Mouse (Mus musculus): Measurements from ENCODE around the gene Cyp2d12. TPM values are rescaled to one million over a fixed set of nuclear protein-coding genes. Genes with fewer than 3 reads are reported as not detected.
"Not testable (repeated sequence)": the region's sequence is repeated elsewhere in the genome, so short reads cannot be mapped to it uniquely, and the experiment has no call there.

Gene Cyp2d12
- not detected in 2 replicates for polyA plus RNA-seq (2015; fragmentation: Nextera tagmentation; extraction: Ambion mirVana)

- H3K27me3 ChIP-seq, result no peaks in the 10 kb centered on the region
- WGBS (ENCODE audit: insufficient replicate concordance), result 54% methylated on average over 7 of the region's 7 CpGs
- no peaks in the 10 kb centered on the region for H3K36me3 ChIP-seq (replicated peaks)
- no peak within 1 kb of the TSS for H3K9ac ChIP-seq
- no peak within 1 kb of the TSS for H3K4me3 ChIP-seq (replicated peaks)
- H3K9me3 ChIP-seq (replicated peaks), result 0 out of 2 replicates have a peak, but pooled peaks cover 3% of the 10 kb centered on the region
- H3K4me1 ChIP-seq (replicated peaks), result no peaks in the 10 kb centered on the region
- no peak for ATAC-seq (ENCODE audit: insufficient read depth)
- H3K27ac ChIP-seq (replicated peaks), result no peak within 1 kb of the TSS
- H3K4me2 ChIP-seq, result no peak within 1 kb of the TSS
Observed at GRCm38 (mm10) chr15:82554531-82555230, at the start of gene Cyp2d12. Cyp2d12 (plus strand) TSS chr15:82555072.

- 51% methylated on average over 3 of the region's 3 CpGs for WGBS (ENCODE audit: insufficient replicate concordance)
- no peak for ATAC-seq (ENCODE audit: insufficient read depth)
- Histone ChIP-seq H3K27me3 (no peaks in the 10 kb centered on the region), H3K9ac (no peak overlapping the region), H3K27ac (replicated peaks) (no peak overlapping the region), H3K4me3 (replicated peaks) (no peak overlapping the region), H3K4me2 (no peak overlapping the region), H3K36me3 (replicated peaks) (no peaks in the 10 kb centered on the region), H3K4me1 (replicated peaks) (no peaks in the 10 kb centered on the region), H3K9me3 (replicated peaks) (no peaks in the 10 kb centered on the region)
Observed at GRCm38 (mm10) chr15:82506971-82507370, 47.9 kb upstream of the Cyp2d12 start.

GRCm38 (mm10) chr15:82507740-82508139 lies 47.1 kb upstream of the Cyp2d12 start:
- H3K4me1 ChIP-seq (replicated peaks); H3K9ac ChIP-seq; H3K4me3 ChIP-seq (replicated peaks); H3K27ac ChIP-seq (replicated peaks); H3K36me3 ChIP-seq (replicated peaks); H3K27me3 ChIP-seq; H3K9me3 ChIP-seq (replicated peaks); ATAC-seq (ENCODE audit: insufficient read depth); H3K4me2 ChIP-seq: not testable (repeated sequence)
- 29% methylated on average over 4 of the region's 4 CpGs for WGBS (ENCODE audit: insufficient replicate concordance)

GRCm38 (mm10) chr15:82509495-82509894 lies 45.4 kb upstream of the Cyp2d12 start:
- H3K4me3 ChIP-seq (replicated peaks); H3K4me1 ChIP-seq (replicated peaks); H3K36me3 ChIP-seq (replicated peaks); H3K9me3 ChIP-seq (replicated peaks); ATAC-seq (ENCODE audit: insufficient read depth); H3K27ac ChIP-seq (replicated peaks); H3K9ac ChIP-seq; H3K27me3 ChIP-seq; H3K4me2 ChIP-seq: not testable (repeated sequence)
- WGBS (ENCODE audit: insufficient replicate concordance), result 63% methylated on average over 4 of the region's 4 CpGs

- H3K4me1 ChIP-seq (replicated peaks); ATAC-seq (ENCODE audit: insufficient read depth); H3K36me3 ChIP-seq (replicated peaks); H3K9me3 ChIP-seq (replicated peaks); H3K27ac ChIP-seq (replicated peaks); H3K9ac ChIP-seq; H3K27me3 ChIP-seq; H3K4me3 ChIP-seq (replicated peaks); H3K4me2 ChIP-seq: not testable (repeated sequence)
Observed at GRCm38 (mm10) chr15:82510500-82510899, 44.4 kb upstream of the Cyp2d12 start.

GRCm38 (mm10) chr15:82512111-82512510 lies 42.8 kb upstream of the Cyp2d12 start:
- not testable (repeated sequence) for H3K27ac ChIP-seq (replicated peaks); ATAC-seq (ENCODE audit: insufficient read depth)
- WGBS (ENCODE audit: insufficient replicate concordance), result 41% methylated on average over 2 of the region's 2 CpGs

GRCm38 (mm10) chr15:82516174-82516573 lies 38.7 kb upstream of the Cyp2d12 start:
- not testable (repeated sequence) for H3K9ac ChIP-seq; H3K27me3 ChIP-seq; H3K4me1 ChIP-seq (replicated peaks); H3K4me3 ChIP-seq (replicated peaks); H3K27ac ChIP-seq (replicated peaks); H3K36me3 ChIP-seq (replicated peaks); ATAC-seq (ENCODE audit: insufficient read depth); H3K9me3 ChIP-seq (replicated peaks); H3K4me2 ChIP-seq
- WGBS (ENCODE audit: insufficient replicate concordance), result 74% methylated on average over 23 of the region's 23 CpGs

More at GRCm38 (mm10) chr15:82512111-82512510, 42.8 kb upstream of the Cyp2d12 start:
- H3K4me2 ChIP-seq; H3K36me3 ChIP-seq (replicated peaks); H3K4me1 ChIP-seq (replicated peaks); H3K4me3 ChIP-seq (replicated peaks); H3K9me3 ChIP-seq (replicated peaks); H3K9ac ChIP-seq; H3K27me3 ChIP-seq: not testable (repeated sequence)

- not testable (repeated sequence) for H3K4me2 ChIP-seq; H3K36me3 ChIP-seq (replicated peaks); H3K27ac ChIP-seq (replicated peaks); H3K9ac ChIP-seq; ATAC-seq (ENCODE audit: insufficient read depth); H3K4me3 ChIP-seq (replicated peaks); H3K9me3 ChIP-seq (replicated peaks); H3K4me1 ChIP-seq (replicated peaks); H3K27me3 ChIP-seq
- 66% methylated on average over 6 of the region's 9 CpGs for WGBS (ENCODE audit: insufficient replicate concordance)
Observed at GRCm38 (mm10) chr15:82527371-82527770, 27.5 kb upstream of the Cyp2d12 start.

- ATAC-seq (ENCODE audit: insufficient read depth); H3K4me2 ChIP-seq; H3K4me1 ChIP-seq (replicated peaks); H3K9me3 ChIP-seq (replicated peaks); H3K27me3 ChIP-seq; H3K4me3 ChIP-seq (replicated peaks); H3K36me3 ChIP-seq (replicated peaks); H3K27ac ChIP-seq (replicated peaks); H3K9ac ChIP-seq: not testable (repeated sequence)
- WGBS (ENCODE audit: insufficient replicate concordance), result 63% methylated on average over 3 of the region's 3 CpGs
Observed at GRCm38 (mm10) chr15:82532721-82533120, 22.2 kb upstream of the Cyp2d12 start.

GRCm38 (mm10) chr15:82542976-82543375 lies 11.9 kb upstream of the Cyp2d12 start:
- H3K36me3 ChIP-seq (replicated peaks); H3K4me3 ChIP-seq (replicated peaks); H3K9me3 ChIP-seq (replicated peaks); H3K27ac ChIP-seq (replicated peaks); H3K27me3 ChIP-seq; H3K4me1 ChIP-seq (replicated peaks); H3K4me2 ChIP-seq; H3K9ac ChIP-seq; ATAC-seq (ENCODE audit: insufficient read depth): not testable (repeated sequence)
- 52% methylated on average over 3 of the region's 3 CpGs for WGBS (ENCODE audit: insufficient replicate concordance)

- H3K9me3 ChIP-seq (replicated peaks); H3K27me3 ChIP-seq; H3K9ac ChIP-seq; ATAC-seq (ENCODE audit: insufficient read depth); H3K4me3 ChIP-seq (replicated peaks); H3K36me3 ChIP-seq (replicated peaks); H3K27ac ChIP-seq (replicated peaks); H3K4me1 ChIP-seq (replicated peaks); H3K4me2 ChIP-seq: not testable (repeated sequence)
Observed at GRCm38 (mm10) chr15:82544561-82544960, 10.3 kb upstream of the Cyp2d12 start.

GRCm38 (mm10) chr15:82547753-82548152 lies 7.1 kb upstream of the Cyp2d12 start:
- H3K4me3 ChIP-seq (replicated peaks); H3K36me3 ChIP-seq (replicated peaks); H3K9me3 ChIP-seq (replicated peaks); ATAC-seq (ENCODE audit: insufficient read depth); H3K27me3 ChIP-seq; H3K4me2 ChIP-seq; H3K4me1 ChIP-seq (replicated peaks); H3K27ac ChIP-seq (replicated peaks); H3K9ac ChIP-seq: not testable (repeated sequence)
- 80% methylated on average over 4 of the region's 4 CpGs for WGBS (ENCODE audit: insufficient replicate concordance)
